Mouse (Mus musculus) myocyte (in vitro differentiated cells): ENCODE results near the gene Flt1. TPM values are rescaled to one million over a fixed set of nuclear protein-coding genes. Genes with fewer than 3 reads are reported as not detected.
A peak's percentile ranks its signal among the peaks of the same experiment; 100 is the strongest.
"Not testable (repeated sequence)": the region's sequence is repeated elsewhere in the genome, so short reads cannot be mapped to it uniquely, and the experiment has no call there.

Source experiments
- H3K27me3 ChIP-seq: one replicate; pipeline ENCODE4 v1.6.1; 2011; ENCODE audit not compliant: control insufficient read depth, insufficient read depth, insufficient read length
- H3K36me3 ChIP-seq: one replicate; pipeline ENCODE4 v1.6.1; 2011; ENCODE audit not compliant: control insufficient read depth, insufficient read depth
- H3K4me2 ChIP-seq: one replicate; pipeline ENCODE4 v1.6.1; 2011; ENCODE audit warnings: low read depth, control low read depth
- H3K4me3 ChIP-seq: one replicate; pipeline ENCODE4 v1.5.1; 2011; ENCODE audit warnings: mild to moderate bottlenecking, control low read depth, moderate library complexity
- H3K79me2 ChIP-seq: one replicate; pipeline ENCODE4 v1.6.1; 2011; ENCODE audit not compliant: control insufficient read depth, insufficient read depth
- H3ac ChIP-seq: one replicate; pipeline ENCODE4 v1.6.1; 2011; ENCODE audit not compliant: control insufficient read depth, insufficient read length
- CEBPB ChIP-seq: IDR thresholded peaks from 2 replicates; pipeline ENCODE4 v1.6.1; 2011; ENCODE audit warnings: mild to moderate bottlenecking, moderate library complexity; ENCODE audit not compliant: poor library complexity, insufficient read depth, severe bottlenecking
- E2F4 ChIP-seq: IDR thresholded peaks from one replicate; pipeline ENCODE4 v1.6.1; 2011; ENCODE audit warnings: mild to moderate bottlenecking, control low read depth, moderate library complexity; ENCODE audit not compliant: insufficient read depth
- MAX ChIP-seq: IDR thresholded peaks from one replicate; pipeline ENCODE4 v1.6.1; 2011; ENCODE audit warnings: low read depth, mild to moderate bottlenecking, control low read depth
- MYOD1 ChIP-seq, 3 experiments: IDR thresholded peaks; one replicate each; pipeline ENCODE4 v1.6.1; 2011; ENCODE audit warnings: control low read depth in 2 of 3, low read depth in 2 of 3, mild to moderate bottlenecking in 2 of 3, moderate library complexity in 1 of 3; ENCODE audit not compliant: insufficient read length in 2 of 3, control insufficient read depth in 1 of 3
- MYOG ChIP-seq, 3 experiments: IDR thresholded peaks; one replicate each; pipeline ENCODE4 v1.6.1; 2011; ENCODE audit warnings: control low read depth in 2 of 3, low read depth in 2 of 3, mild to moderate bottlenecking in 2 of 3; ENCODE audit not compliant: insufficient read length in 2 of 3, control insufficient read depth in 1 of 3, insufficient read depth in 1 of 3
- POLR2A ChIP-seq: IDR thresholded peaks from one replicate; pipeline ENCODE4 v1.6.1; 2011; ENCODE audit warnings: low read depth, mild to moderate bottlenecking, control low read depth, moderate library complexity; ENCODE audit not compliant: insufficient read length
- POLR2AphosphoS2 ChIP-seq: IDR thresholded peaks from one replicate; pipeline ENCODE4 v1.6.1; 2011; ENCODE audit warnings: low read depth, control low read depth; ENCODE audit not compliant: insufficient read length
- REST ChIP-seq: IDR thresholded peaks from one replicate; pipeline ENCODE4 v1.6.1; 2011; ENCODE audit warnings: mild to moderate bottlenecking, control low read depth, moderate library complexity; ENCODE audit not compliant: insufficient read depth, insufficient read length
- SRF ChIP-seq: IDR thresholded peaks from one replicate; pipeline ENCODE4 v1.6.1; 2011; ENCODE audit warnings: low read depth; ENCODE audit not compliant: control insufficient read depth, insufficient read length
- TCF12 ChIP-seq: IDR thresholded peaks from one replicate; pipeline ENCODE4 v1.6.1; 2011; ENCODE audit warnings: mild to moderate bottlenecking, control low read depth; ENCODE audit not compliant: poor library complexity, insufficient read depth, severe bottlenecking
- TCF3 ChIP-seq: IDR thresholded peaks from one replicate; pipeline ENCODE4 v1.6.1; 2011; ENCODE audit warnings: low read depth, control low read depth; ENCODE audit not compliant: insufficient read length
- USF1 ChIP-seq: IDR thresholded peaks from one replicate; pipeline ENCODE4 v1.6.1; 2011; ENCODE audit warnings: low read depth, mild to moderate bottlenecking, control low read depth, moderate library complexity
- polyA plus RNA-seq: library from polyadenylated mRNA; unstranded; fragments of >200 nt; fragmentation: generic; extraction: Trizol; gene quantifications from one replicate; pipeline ENCODE4 v1.2.1, GENCODE M21; 2012; ENCODE audit warnings: missing spikeins

Gene Flt1
- polyA plus RNA-seq, 1 experiment: 1.1 TPM

DNA sequence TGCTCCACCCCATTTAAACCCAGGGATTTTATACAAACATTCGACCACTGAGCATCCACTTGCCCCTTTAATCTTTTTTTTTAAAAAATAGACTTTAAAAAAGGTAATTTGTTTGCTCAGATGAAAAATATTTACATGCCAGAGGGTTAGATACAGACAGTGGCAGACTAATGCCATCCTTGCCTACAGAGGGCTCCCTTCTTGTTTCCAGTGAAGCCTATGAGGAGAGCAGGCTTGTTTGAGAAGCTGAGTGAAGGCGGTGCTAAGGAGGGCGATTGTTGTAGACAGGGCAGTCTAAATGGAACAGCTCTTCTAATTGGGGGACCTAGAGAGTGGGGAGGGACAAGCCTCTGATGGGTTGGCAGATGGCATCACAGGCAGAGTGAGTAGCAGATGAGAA, 109.4 kb downstream of the Flt1 start:
- Histone ChIP-seq H3K4me3 (no peak overlapping the region), H3ac (no peak overlapping the region), H3K27me3 (no peaks in the 10 kb centered on the region), H3K4me2 (no peak overlapping the region), H3K36me3 (no peaks in the 10 kb centered on the region), H3K79me2 (no peaks in the 10 kb centered on the region)
- no peak for TF ChIP-seq POLR2AphosphoS2
- no peak for TF ChIP-seq TCF12
- TF ChIP-seq REST: no peak
- TF ChIP-seq MAX: no peak
- no peak for TF ChIP-seq E2F4
- TF ChIP-seq USF1: no peak
- no peak for TF ChIP-seq MYOD1 (IDR thresholded peaks at IDR 0.05; ENCODE audit: control insufficient read depth in 1 of 3, insufficient read length in 2 of 3, low read depth in 2 of 3)
- TF ChIP-seq TCF3: no peak
- TF ChIP-seq POLR2A: no peak
- no peak for TF ChIP-seq MYOG (IDR thresholded peaks at IDR 0.05; ENCODE audit: control insufficient read depth in 1 of 3, insufficient read depth in 1 of 3, insufficient read length in 2 of 3, low read depth in 2 of 3)

DNA sequence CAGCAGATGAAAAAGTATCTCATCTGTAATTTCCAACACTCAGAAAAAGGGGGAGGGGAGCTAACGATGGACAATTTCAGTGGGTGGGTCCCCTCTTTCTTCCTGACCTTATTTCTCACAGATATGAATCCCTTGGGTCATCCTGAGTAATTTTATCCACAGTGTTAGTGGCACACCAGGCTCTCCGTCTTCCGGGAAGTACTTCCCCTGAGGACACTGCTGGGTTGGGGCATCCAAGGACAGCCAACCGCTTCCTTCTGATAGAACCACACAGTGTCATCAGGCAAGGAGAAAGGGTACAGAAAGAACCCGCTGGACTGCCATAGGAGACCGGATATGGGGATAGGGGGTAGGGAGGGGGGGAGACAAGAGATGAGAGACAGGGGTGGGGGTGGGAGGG, 111.2 kb downstream of the Flt1 start:
- Histone ChIP-seq H3K4me3 (no peak overlapping the region), H3K27me3 (no peaks in the 10 kb centered on the region), H3ac (no peak overlapping the region), H3K36me3 (no peaks in the 10 kb centered on the region), H3K4me2 (no peak overlapping the region), H3K79me2 (no peaks in the 10 kb centered on the region)
- TF ChIP-seq REST (no peak), POLR2AphosphoS2 (no peak), TCF12 (no peak), E2F4 (no peak), CEBPB (no peak), MYOD1 (IDR thresholded peaks at IDR 0.05; ENCODE audit: control insufficient read depth in 1 of 3, insufficient read length in 2 of 3, low read depth in 2 of 3) (no peak), MAX (no peak), USF1 (no peak), SRF (no peak), POLR2A (no peak), MYOG (IDR thresholded peaks at IDR 0.05; ENCODE audit: control insufficient read depth in 1 of 3, insufficient read depth in 1 of 3, insufficient read length in 2 of 3, low read depth in 2 of 3) (no peak), TCF3 (no peak)

GRCm38 (mm10) chr5:147611348-147611747, 114.5 kb downstream of the Flt1 start:
- not testable (repeated sequence) for H3K4me3 ChIP-seq, H3K27me3 ChIP-seq, H3K79me2 ChIP-seq, H3K36me3 ChIP-seq, H3K4me2 ChIP-seq, H3ac ChIP-seq

DNA sequence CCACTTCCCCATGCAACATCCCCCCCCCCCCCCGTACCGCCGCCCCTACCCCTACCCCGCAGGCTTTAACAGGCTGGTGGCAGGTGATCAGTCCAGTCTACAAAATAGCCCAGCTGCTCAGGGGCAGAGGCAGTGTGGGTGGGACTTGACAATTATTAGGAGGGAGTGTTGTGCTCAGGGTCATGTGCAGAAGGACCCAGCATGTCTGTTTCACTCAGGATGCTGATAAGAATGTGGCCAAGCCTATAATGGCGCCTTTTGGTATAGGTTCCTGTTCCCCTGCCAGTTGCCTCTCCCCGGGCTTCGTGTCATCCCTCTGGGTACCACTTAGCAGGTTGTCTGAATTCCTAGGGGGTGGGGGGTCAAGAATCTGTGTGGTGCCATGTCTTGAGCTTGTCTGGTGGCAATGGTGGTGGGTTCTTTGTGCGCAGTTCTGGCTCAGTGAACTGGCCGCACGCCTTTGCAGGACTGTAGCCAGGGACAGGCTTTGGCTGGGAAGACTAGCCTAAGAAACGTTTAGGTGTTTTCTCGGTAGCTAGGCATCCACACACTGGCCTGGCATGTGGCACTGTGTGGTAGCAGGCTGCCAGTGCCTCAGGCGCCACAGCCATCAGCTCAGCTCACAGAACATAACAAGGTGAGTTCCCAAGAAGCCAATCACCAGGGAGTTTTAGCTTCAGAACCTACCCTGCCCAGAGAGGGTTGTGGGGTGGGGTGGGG, 118.4 kb downstream of the Flt1 start:
- H3K36me3 ChIP-seq: no peaks in the 10 kb centered on the region
- H3K27me3 ChIP-seq: no peaks in the 10 kb centered on the region
- no peak overlapping the region for H3K4me3 ChIP-seq
- H3ac ChIP-seq: no peak overlapping the region
- no peak overlapping the region for H3K4me2 ChIP-seq
- H3K79me2 ChIP-seq: no peaks in the 10 kb centered on the region
- TF ChIP-seq MYOD1 (IDR thresholded peaks at IDR 0.05; ENCODE audit: control insufficient read depth in 1 of 3, insufficient read length in 2 of 3, low read depth in 2 of 3) (peak in 1 of 3 experiments; percentile 40), MYOG (IDR thresholded peaks at IDR 0.05; ENCODE audit: control insufficient read depth in 1 of 3, insufficient read depth in 1 of 3, insufficient read length in 2 of 3, low read depth in 2 of 3) (no peak)

DNA sequence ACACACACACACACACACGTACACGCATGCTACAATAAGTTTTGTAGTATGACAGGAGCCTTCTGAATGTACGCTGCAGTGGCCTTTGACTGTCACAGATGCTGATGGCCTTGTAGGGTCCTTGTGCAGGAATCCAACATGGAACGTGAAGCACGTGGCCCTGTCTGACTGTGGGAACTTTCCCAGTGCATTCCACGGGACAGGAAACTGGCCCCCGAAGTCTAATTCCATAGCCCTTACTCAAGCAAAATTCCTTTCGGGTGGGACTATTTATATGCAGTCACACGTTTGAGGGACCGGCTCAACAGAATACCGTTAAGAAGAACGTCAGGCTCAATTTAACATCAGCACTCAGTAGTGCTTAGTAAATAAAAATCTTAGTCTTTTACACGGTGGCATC, 119.1 kb downstream of the Flt1 start:
- TF ChIP-seq CEBPB: no peak
- TF ChIP-seq MYOD1 (IDR thresholded peaks at IDR 0.05; ENCODE audit: control insufficient read depth in 1 of 3, insufficient read length in 2 of 3, low read depth in 2 of 3): no peak
- no peak for TF ChIP-seq MAX
- no peak for TF ChIP-seq USF1
- TF ChIP-seq POLR2AphosphoS2: no peak
- no peak for TF ChIP-seq SRF
- TF ChIP-seq TCF3: no peak
- no peak for TF ChIP-seq POLR2A
- no peak for TF ChIP-seq E2F4
- no peak for TF ChIP-seq REST
- TF ChIP-seq TCF12: no peak
- TF ChIP-seq MYOG (IDR thresholded peaks at IDR 0.05; ENCODE audit: control insufficient read depth in 1 of 3, insufficient read depth in 1 of 3, insufficient read length in 2 of 3, low read depth in 2 of 3): no peak
- Histone ChIP-seq H3K4me3 (no peak overlapping the region), H3K4me2 (no peak overlapping the region), H3K79me2 (no peaks in the 10 kb centered on the region), H3ac (no peak overlapping the region), H3K36me3 (no peaks in the 10 kb centered on the region), H3K27me3 (no peaks in the 10 kb centered on the region)
